Mouse (Mus musculus) kidney, postnatal 14 days (tissue): ENCODE data around the gene Slc25a18.

Experiments
- DNase-seq: peaks from one replicate; pipeline ENCODE4 v3.0.0; 2022; ENCODE audit warnings: mixed read lengths

Slc25a18 gene

DNA sequence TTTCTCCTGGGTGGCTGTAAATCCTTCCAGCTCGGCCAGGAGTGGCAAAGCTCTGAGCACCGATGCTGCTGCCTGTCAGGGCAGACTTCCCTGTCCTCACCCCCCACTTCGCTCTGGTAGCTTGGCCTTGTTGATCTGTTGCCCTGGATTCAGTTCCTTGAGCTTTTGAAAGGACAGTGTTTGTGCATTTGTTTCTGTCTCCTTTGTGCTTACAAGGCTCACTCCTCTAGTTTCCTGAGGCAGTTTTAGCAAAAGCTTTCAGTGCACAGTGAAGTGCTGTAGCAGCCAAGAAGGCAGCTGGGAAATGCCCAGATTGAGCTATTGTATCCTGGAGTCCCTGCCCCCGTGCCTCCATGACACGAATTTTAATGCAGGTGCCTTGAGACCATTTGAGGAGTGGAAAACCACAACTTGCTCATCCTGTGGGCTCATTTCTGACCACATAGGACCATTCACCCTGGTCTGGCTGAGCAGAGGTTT lies at the start of gene Slc25a18:
Slc25a18 (plus strand) TSS at position 430 of the 480 bp plus-strand sequence.
- no peak for DNase-seq

- DNase-seq = no peak
Measured at GRCm38 (mm10) chr6:120725986-120726385, 47.4 kb upstream of the Slc25a18 start.

- no peak for DNase-seq
Measured at GRCm38 (mm10) chr6:120736011-120736410, 37.4 kb upstream of the Slc25a18 start.

DNA sequence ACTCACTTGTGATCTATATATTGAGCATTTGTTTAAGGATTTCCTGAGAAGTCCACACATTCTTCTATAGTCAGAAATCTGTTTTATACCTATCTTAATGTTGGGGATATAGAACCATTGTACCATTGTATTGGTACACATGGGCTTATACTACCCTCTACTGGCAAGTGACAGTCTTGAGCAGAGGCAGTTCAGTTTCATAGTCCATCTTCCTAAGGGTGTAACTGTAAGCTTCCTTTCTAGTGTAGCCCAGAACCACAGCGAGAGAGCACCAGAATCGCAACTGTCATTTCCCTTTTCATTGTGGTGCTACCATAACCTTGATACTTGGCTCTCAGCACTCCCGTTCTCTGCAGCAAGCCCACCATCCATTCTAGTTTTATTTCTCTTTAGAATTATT lies 36.8 kb upstream of the Slc25a18 start:
- peak; percentile 50 for DNase-seq

DNA sequence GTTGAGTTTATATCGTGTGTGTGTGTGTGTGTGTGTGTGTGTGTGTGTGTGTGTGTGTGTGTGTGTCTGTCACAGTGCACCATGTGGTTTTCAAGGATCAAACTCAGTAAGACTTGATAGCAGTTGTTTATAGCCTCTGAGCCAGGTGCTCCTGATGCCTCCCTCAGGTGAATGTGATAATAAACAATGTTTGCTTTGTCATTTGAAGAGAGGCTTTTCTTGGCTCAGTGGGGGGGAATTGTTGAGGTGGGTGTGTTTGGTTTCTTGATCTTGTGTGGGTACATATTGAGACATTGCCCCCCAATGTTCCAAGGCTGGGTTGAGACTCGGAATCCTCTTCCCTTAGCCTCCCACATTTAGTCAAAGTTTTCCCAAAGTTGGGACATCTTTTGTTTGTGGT lies 30.2 kb upstream of the Slc25a18 start:
- no peak for DNase-seq

- peak; percentile 13 for DNase-seq
Measured at GRCm38 (mm10) chr6:120744266-120744665, 29.1 kb upstream of the Slc25a18 start.

GRCm38 (mm10) chr6:120746416-120746815 lies 27.0 kb upstream of the Slc25a18 start:
- peak; percentile 21 for DNase-seq

- no peak for DNase-seq
Measured at GRCm38 (mm10) chr6:120761151-120761550, 12.2 kb upstream of the Slc25a18 start.

- DNase-seq = no peak
Measured at GRCm38 (mm10) chr6:120769972-120770371, 3.4 kb upstream of the Slc25a18 start.

- DNase-seq = no peak
Measured at GRCm38 (mm10) chr6:120771366-120771765, 2.0 kb upstream of the Slc25a18 start.

DNA sequence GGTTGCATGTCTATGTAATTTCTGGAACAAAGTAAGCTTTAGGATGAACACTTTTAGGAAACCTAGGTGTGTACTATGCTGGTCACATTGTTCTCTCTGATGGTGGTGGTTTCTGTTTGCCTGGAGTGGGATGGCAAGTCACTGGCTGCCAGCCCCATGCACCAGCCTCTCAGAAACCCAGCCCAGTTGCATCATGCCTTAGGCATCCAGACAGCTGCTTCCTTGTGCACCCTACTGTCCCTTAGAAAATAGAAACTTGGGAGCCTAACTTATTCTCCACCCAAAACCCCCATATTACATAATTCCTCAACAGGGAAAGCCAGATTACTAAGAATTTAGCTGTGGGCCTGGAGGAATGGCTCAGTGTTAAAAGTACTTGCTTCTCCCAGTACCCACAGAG lies 1.4 kb upstream of the Slc25a18 start:
- DNase-seq = no peak

- DNase-seq = no peak
Measured at GRCm38 (mm10) chr6:120773763-120774162, 385 bp downstream of the Slc25a18 start.

GRCm38 (mm10) chr6:120776286-120776685 lies 2.9 kb downstream of the Slc25a18 start:
- DNase-seq = no peak

- no peak for DNase-seq
Measured at GRCm38 (mm10) chr6:120777533-120777932, 4.2 kb downstream of the Slc25a18 start.

DNA sequence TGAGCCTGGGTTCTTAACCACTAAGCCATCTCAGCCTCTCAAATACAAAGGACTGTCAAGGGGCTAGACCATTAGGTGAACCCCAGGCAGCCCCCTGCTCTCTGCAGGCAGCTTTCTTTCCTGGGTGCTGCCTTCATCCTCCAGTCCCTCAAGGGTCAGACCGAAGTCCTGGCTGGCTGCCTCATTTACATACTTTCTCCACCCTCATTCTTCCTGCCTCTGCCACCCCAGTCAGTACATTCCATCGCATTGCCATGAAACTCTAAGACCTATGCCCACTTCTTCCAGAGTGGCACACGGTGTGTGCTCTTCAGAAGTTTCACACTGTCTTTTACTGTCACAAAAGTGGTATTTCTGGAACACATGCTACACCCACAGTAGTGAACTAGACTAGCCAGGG lies 4.8 kb downstream of the Slc25a18 start:
- DNase-seq = peak; percentile 28

- no peak for DNase-seq
Measured at GRCm38 (mm10) chr6:120782948-120783347, 9.6 kb downstream of the Slc25a18 start.

- DNase-seq = no peak
Measured at GRCm38 (mm10) chr6:120784351-120784750, 11.0 kb downstream of the Slc25a18 start.

- DNase-seq = no peak
Measured at GRCm38 (mm10) chr6:120788068-120788607, 14.8 kb downstream of the Slc25a18 start.

GRCm38 (mm10) chr6:120788904-120789303 lies 15.5 kb downstream of the Slc25a18 start:
- no peak for DNase-seq

DNA sequence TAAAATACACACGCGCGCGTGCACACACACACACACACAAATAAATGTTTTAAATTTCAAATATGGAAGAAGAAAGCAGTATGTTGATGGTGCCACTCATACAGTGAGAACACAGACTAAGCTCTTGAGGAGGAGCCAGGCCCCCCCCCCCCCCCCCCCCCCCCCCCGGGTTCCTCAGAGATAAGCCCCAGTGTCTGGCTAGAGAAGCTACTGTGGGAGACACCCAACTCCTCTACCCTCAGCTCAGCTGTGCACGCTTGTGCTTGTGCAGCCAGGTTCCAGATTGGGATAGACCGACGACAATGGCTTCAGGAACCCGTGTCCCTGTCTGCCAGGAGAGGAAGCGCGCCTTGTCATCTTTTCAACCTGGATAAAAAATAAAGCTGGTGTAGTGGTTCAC lies 16.8 kb downstream of the Slc25a18 start:
- no peak for DNase-seq

GRCm38 (mm10) chr6:120790717-120791116 lies 17.3 kb downstream of the Slc25a18 start:
- no peak for DNase-seq

DNA sequence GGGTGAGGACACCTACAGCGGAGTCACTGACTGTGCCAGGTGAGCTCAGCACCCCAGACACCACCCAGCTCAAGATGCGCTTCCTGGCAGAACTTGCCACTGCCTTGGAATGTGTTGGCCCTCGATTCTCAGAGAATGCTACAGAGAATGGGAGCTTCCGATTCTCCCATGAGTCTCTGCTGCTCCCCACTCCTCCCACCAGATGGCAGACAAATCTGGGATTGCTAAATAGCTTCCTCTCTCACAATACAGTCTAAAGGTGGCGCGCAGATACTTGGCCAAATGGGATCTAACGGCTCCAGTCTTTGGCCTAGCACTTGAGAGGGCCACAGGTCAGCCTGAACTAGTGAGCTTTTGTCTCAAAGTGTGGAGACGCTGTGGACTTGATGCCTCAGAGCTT lies 19.6 kb downstream of the Slc25a18 start:
- no peak for DNase-seq

DNA sequence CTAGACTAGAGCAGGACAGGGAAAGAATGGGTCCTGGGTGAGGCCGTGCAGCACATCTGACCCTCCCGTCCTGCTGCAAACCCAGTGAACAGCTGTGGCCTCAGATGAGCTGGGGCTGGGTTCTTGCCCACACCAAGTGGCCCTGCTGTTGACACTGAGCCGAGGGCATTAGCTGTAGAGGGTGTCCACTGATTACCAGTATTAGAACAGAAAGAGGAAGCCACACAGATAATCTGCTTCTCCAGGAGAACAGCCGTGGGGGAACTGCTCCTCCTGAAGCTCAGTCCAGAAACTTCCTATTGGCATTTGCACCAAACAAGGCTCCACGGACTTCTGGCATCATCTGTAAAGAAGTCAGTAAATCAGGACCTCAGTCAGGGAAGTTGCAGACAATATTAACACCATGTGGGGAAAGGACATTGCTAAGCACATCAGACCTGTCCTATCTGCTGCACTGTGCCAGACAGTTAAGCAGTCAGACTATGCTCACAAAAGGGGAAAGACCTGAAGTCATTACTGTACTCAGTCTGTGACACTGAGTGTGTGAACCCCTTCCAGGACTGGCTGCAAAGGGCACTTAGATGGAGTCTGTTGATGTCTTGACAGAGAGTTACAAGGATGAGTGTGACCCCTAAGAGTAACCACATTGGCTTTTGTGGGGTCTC lies 22.2 kb downstream of the Slc25a18 start:
- no peak for DNase-seq

DNA sequence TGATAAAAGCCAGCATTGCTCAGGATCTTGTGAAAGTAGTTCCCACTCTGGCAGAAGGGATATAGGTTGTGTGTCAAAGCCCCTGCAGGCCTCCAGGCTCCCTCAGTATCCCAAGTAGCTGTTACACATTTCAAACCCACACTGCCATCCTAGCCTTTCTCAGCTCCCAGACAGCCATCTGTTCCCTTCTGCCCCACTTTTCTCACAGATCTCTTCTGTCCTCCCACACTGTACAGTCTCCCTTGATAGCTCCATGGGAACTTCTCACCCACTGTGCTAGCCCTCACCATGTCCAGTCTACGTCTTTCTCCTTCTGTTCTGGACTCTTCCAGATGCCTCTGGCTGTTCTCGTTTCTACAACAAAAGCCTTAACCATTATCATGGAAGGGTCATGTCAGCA lies 22.7 kb downstream of the Slc25a18 start:
- no peak for DNase-seq

GRCm38 (mm10) chr6:120798019-120798418 lies 24.6 kb downstream of the Slc25a18 start:
- no peak for DNase-seq
